22 mouse cellular contexts compared by ENCODE assay signal in the genomic region with DNA sequence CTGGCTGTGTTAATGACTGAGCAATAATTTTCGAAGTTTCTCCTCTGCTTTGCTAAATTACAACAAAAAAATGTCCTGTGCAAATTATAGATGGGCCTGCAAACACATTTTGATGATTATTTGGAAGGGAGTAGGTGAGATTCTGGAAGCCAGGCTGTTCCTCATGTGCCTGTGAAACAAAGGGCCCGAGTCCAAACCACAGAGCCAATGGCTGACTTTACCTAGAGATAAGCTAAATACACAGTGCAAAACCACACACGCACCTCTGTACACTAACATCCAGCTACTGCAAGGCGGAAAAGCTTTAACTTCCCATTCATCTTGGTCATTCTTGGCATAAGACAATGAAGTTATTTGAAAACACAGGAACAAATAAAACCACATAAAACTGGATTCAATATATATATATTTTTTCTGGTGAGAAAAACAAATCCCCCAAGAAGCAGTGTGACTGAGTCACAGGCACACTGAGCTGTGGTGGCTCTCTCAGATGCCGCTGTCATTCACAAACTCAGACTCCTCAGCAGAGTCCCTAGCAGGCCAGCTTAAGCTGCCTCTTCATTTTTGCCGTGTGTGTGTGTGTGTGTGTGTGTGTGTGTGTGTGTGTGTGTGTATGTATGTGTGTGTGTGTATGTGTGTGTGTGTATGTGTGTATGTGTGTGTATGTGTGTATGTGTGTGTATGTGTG.
DNase-seq lines count a peak whose midpoint lies in the region; ATAC-seq and TF ChIP-seq lines count a peak whose summit lies in the region.
"Had no signal": no experiment of that assay in that cellular context is flagged by ENCODE, and none has a peak within 500 bp of the region (broad histone marks: within the 10 kb centered on the region; RNA-seq: fewer than 3 reads in every experiment).

No protein-coding gene starts in this region.

- no peak for TF ChIP-seq CTCF in liver, adult 2 months (IDR thresholded peaks at IDR 0.05; ENCODE audit: low read depth, low read length)
- TF ChIP-seq CTCF in lung, postnatal 0 days (IDR thresholded peaks at IDR 0.05): no peak

- intact Hi-C loops in left cerebral cortex, postnatal 14 days (cut with DNase I): no loop called here

- no peak overlapping the region for H3K27ac ChIP-seq in liver, adult 2 months (replicated peaks; ENCODE audit: insufficient read depth, low read depth, low read length)
- H3K27ac ChIP-seq in intestine, embryonic 16.5 days (ENCODE audit: low read length): no peak overlapping the region
- no peak overlapping the region for H3K27ac ChIP-seq in lung, postnatal 0 days (ENCODE audit: low read length)
- H3K27ac ChIP-seq in stomach, embryonic 15.5 days: no peak overlapping the region
- H3K27ac ChIP-seq: embryonic facial prominence, embryonic 15.5 days; forebrain, embryonic 13.5 days; gastrocnemius, adult 2 months; heart, embryonic 13.5 days; hindbrain, embryonic 10.5 days; left cerebral cortex, adult 2 months; limb, embryonic 15.5 days; neural tube, embryonic 12.5 days had no signal

- no peak for TF ChIP-seq EP300 in lung, postnatal 0 days (IDR thresholded peaks at IDR 0.05)

- no peak overlapping the region for H3K9ac ChIP-seq in liver, adult 2 months (ENCODE audit: low read depth, low read length)
- H3K9ac ChIP-seq in intestine, embryonic 16.5 days (ENCODE audit: low read depth, low read length): no peak overlapping the region
- no peak overlapping the region for H3K9ac ChIP-seq in lung, postnatal 0 days (replicated peaks; ENCODE audit: low read depth)
- no peak overlapping the region for H3K9ac ChIP-seq in stomach, embryonic 15.5 days
- H3K9ac ChIP-seq: embryonic facial prominence, embryonic 15.5 days; forebrain, embryonic 13.5 days; heart, embryonic 13.5 days; limb, embryonic 15.5 days; neural tube, embryonic 12.5 days had no signal

- H3K36me3 ChIP-seq in liver, adult 2 months (ENCODE audit: control insufficient read depth, insufficient read depth, low read length): no peaks in the 10 kb centered on the region
- H3K36me3 ChIP-seq in intestine, embryonic 16.5 days (ENCODE audit: control insufficient read depth, insufficient read depth, low read length): no peaks in the 10 kb centered on the region
- no peaks in the 10 kb centered on the region for H3K36me3 ChIP-seq in lung, postnatal 0 days (ENCODE audit: insufficient read depth, low read length)
- H3K36me3 ChIP-seq in stomach, embryonic 15.5 days: no peaks in the 10 kb centered on the region
- H3K36me3 ChIP-seq: embryonic facial prominence, embryonic 15.5 days; G1E; heart, embryonic 13.5 days; hindbrain, embryonic 10.5 days; limb, embryonic 15.5 days; neural tube, embryonic 12.5 days had no signal

- no peak overlapping the region for H3K4me3 ChIP-seq in liver, adult 2 months (ENCODE audit: insufficient read depth, low read depth, low read length)
- no peak overlapping the region for H3K4me3 ChIP-seq in intestine, embryonic 16.5 days (ENCODE audit: low read length)
- no peak overlapping the region for H3K4me3 ChIP-seq in lung, postnatal 0 days (ENCODE audit: low read depth, low read length)
- H3K4me3 ChIP-seq in stomach, embryonic 15.5 days (replicated peaks): no peak overlapping the region
- H3K4me3 ChIP-seq: embryonic facial prominence, embryonic 15.5 days; forebrain, embryonic 13.5 days; gastrocnemius, adult 2 months; heart, embryonic 13.5 days; hindbrain, embryonic 10.5 days; left cerebral cortex, adult 2 months; limb, embryonic 15.5 days; neural tube, embryonic 12.5 days had no signal

- 32% methylated on average over 6 of the region's 6 CpGs for WGBS in liver, adult 2 months
- WGBS in intestine, embryonic 16.5 days: 65% methylated on average over 6 of the region's 6 CpGs
- 46% methylated on average over 6 of the region's 6 CpGs for WGBS in lung, postnatal 0 days
- WGBS in stomach, embryonic 15.5 days: 51% methylated on average over 6 of the region's 6 CpGs

- H3K4me2 ChIP-seq in intestine, embryonic 16.5 days (ENCODE audit: low read depth, low read length): no peak overlapping the region
- no peak overlapping the region for H3K4me2 ChIP-seq in lung, postnatal 0 days (replicated peaks; ENCODE audit: low read depth, low read length)
- H3K4me2 ChIP-seq in stomach, embryonic 15.5 days: no peak overlapping the region
- H3K4me2 ChIP-seq: embryonic facial prominence, embryonic 15.5 days; forebrain, embryonic 13.5 days; heart, embryonic 13.5 days; limb, embryonic 15.5 days; neural tube, embryonic 12.5 days had no signal

- H3K79me2 ChIP-seq in liver, adult 2 months (ENCODE audit: control insufficient read depth, insufficient read depth, low read length): no peaks in the 10 kb centered on the region

- H3K4me1 ChIP-seq in liver, adult 2 months (ENCODE audit: control insufficient read depth, insufficient read depth, low read length): peaks cover 15% of the 10 kb centered on the region
- no peaks in the 10 kb centered on the region for H3K4me1 ChIP-seq in intestine, embryonic 16.5 days (ENCODE audit: control insufficient read depth, insufficient read depth, low read length)
- H3K4me1 ChIP-seq in lung, postnatal 0 days (ENCODE audit: insufficient read depth, low read depth, low read length): no peaks in the 10 kb centered on the region
- H3K4me1 ChIP-seq in stomach, embryonic 15.5 days: no peaks in the 10 kb centered on the region
- H3K4me1 ChIP-seq: embryonic facial prominence, embryonic 15.5 days; forebrain, embryonic 13.5 days; hindbrain, embryonic 10.5 days; limb, embryonic 15.5 days; neural tube, embryonic 12.5 days had no signal

- peak; percentile 87 for DNase-seq in liver, adult 2 months (ENCODE audit: extremely low read depth, low read depth, low spot score)
- no peak for DNase-seq in liver
- peak; percentile 65 for DNase-seq in lung, postnatal 0 days (ENCODE audit: low spot score)
- DNase-seq in adrenal gland, postnatal 14 days: no peak
- DNase-seq in left cerebral cortex, postnatal 14 days (ENCODE audit: low spot score in 2 of 2): no peak
- no peak for DNase-seq in kidney, postnatal 10 days
- DNase-seq: adrenal gland, postnatal 36 days; B cell, adult 2 months; cerebellum, postnatal 36 days; gastrocnemius, adult 2 months; kidney, adult 2 months had no signal

- H3K9me3 ChIP-seq in intestine, embryonic 16.5 days (ENCODE audit: control insufficient read depth, low read length): 0 out of 2 replicates have a peak, but pooled peaks cover 2% of the 10 kb centered on the region
- H3K9me3 ChIP-seq in lung, postnatal 0 days (ENCODE audit: low read length): no peaks in the 10 kb centered on the region
- no peaks in the 10 kb centered on the region for H3K9me3 ChIP-seq in stomach, embryonic 15.5 days
- H3K9me3 ChIP-seq: embryonic facial prominence, embryonic 15.5 days; forebrain, embryonic 13.5 days; hindbrain, embryonic 10.5 days; limb, embryonic 15.5 days; neural tube, embryonic 12.5 days had no signal

- no peak for TF ChIP-seq POLR2A in liver, adult 2 months (IDR thresholded peaks at IDR 0.05; ENCODE audit: extremely low read depth, insufficient read depth, low read length)

- no peaks in the 10 kb centered on the region for H3K27me3 ChIP-seq in liver, adult 2 months (ENCODE audit: control insufficient read depth, insufficient read depth, low read length)
- no peaks in the 10 kb centered on the region for H3K27me3 ChIP-seq in intestine, embryonic 16.5 days (replicated peaks; ENCODE audit: control insufficient read depth, insufficient read depth, low read length)
- H3K27me3 ChIP-seq in lung, postnatal 0 days (replicated peaks; ENCODE audit: insufficient read depth, low read length): no peaks in the 10 kb centered on the region
- H3K27me3 ChIP-seq in stomach, embryonic 15.5 days (replicated peaks): no peaks in the 10 kb centered on the region
- H3K27me3 ChIP-seq: embryonic facial prominence, embryonic 15.5 days; forebrain, embryonic 13.5 days; heart, embryonic 13.5 days; limb, embryonic 15.5 days; neural tube, embryonic 12.5 days had no signal

- peak; percentile 75; the same call in 1 of the 2 replicates for ATAC-seq in intestine, embryonic 16.5 days
- peak; percentile 66 for ATAC-seq in lung, postnatal 0 days
- ATAC-seq in stomach, embryonic 15.5 days (ENCODE audit: insufficient read depth, low FRiP score, low read depth): peak; percentile 86; the same call in 1 of the 2 replicates
- ATAC-seq: forebrain, embryonic 13.5 days; midbrain, embryonic 16.5 days had no signal

Comparison
In these comparisons a context has a peak if more than half of its experiments do, and no peak if none do; other contexts are left out.
1. DNase-seq: peak in liver, adult 2 months (single experiment) and lung, postnatal 0 days (single experiment); none in liver (single experiment), adrenal gland, postnatal 14 days (single experiment), left cerebral cortex, postnatal 14 days (0 of 2) and kidney, postnatal 10 days (single experiment).
2. Peak in every context shown above with its lines, with median percentiles within 50 percentile points of each other: ATAC-seq.